Mouse (Mus musculus) forebrain, embryonic 13.5 days (tissue): ENCODE data around the gene Pfdn6. TPM values are rescaled to one million over a fixed set of nuclear protein-coding genes. Genes with fewer than 3 reads are reported as not detected.
"Not testable (repeated sequence)": the region's sequence is repeated elsewhere in the genome, so short reads cannot be mapped to it uniquely, and the experiment has no call there.

Experiments used
- ATAC-seq: fragments of 200-750 bp; cut with Nextera tagmentation; 2 replicates; pipeline ENCODE4 v1.8.0; 2017
- H3K27ac ChIP-seq: fragments of 300-500 bp; sonication (generic); 2 replicates; pipeline ENCODE4 v1.5.1; 2015; ENCODE audit warnings: inconsistent platforms, mild to moderate bottlenecking, moderate library complexity
- H3K27me3 ChIP-seq: fragments of 300-500 bp; sonication (generic); 2 replicates; pipeline ENCODE4 v1.6.1; 2015; ENCODE audit warnings: mild to moderate bottlenecking, inconsistent platforms
- H3K36me3 ChIP-seq: fragments of 300-500 bp; sonication (generic); 2 replicates; pipeline ENCODE4 v1.6.1; 2015; ENCODE audit warnings: mild to moderate bottlenecking, inconsistent platforms; ENCODE audit not compliant: poor library complexity, severe bottlenecking
- H3K4me1 ChIP-seq: fragments of 300-500 bp; sonication (generic); 2 replicates; pipeline ENCODE4 v1.6.1; 2015; ENCODE audit warnings: inconsistent platforms
- H3K4me2 ChIP-seq: fragments of 300-500 bp; sonication (generic); 2 replicates; pipeline ENCODE4 v1.6.1; 2015; ENCODE audit warnings: inconsistent platforms, mild to moderate bottlenecking, moderate library complexity
- H3K4me3 ChIP-seq: fragments of 300-500 bp; sonication (generic); 2 replicates; pipeline ENCODE4 v1.5.1; 2015; ENCODE audit warnings: mild to moderate bottlenecking, inconsistent platforms
- H3K9ac ChIP-seq: fragments of 300-500 bp; sonication (generic); 2 replicates; pipeline ENCODE4 v1.6.1; 2015; ENCODE audit warnings: mild to moderate bottlenecking, inconsistent platforms
- H3K9me3 ChIP-seq: fragments of 300-500 bp; sonication (generic); replicated peaks from 2 replicates; pipeline ENCODE4 v1.6.1; 2016; ENCODE audit warnings: inconsistent platforms
- WGBS: fragments of 180-500 bp; shearing (Covaris S2); methylation state at CpG from one replicate; pipeline ENCODE4 v1.1.7; 2015; 5-methylcytosine and 5-hydroxymethylcytosine counted together
- polyA plus RNA-seq: library from polyadenylated mRNA; unstranded; fragments of >200 nt; fragmentation: Nextera tagmentation; extraction: Ambion mirVana; gene quantifications from 2 replicates; pipeline ENCODE4 v1.2.1, GENCODE M21; 2015

Gene Pfdn6
- polyA plus RNA-seq, 1 experiment from 2014 or later, result 214 TPM

GRCm38 (mm10) chr17:33953961-33954565 is 13.9 kb upstream of the Pfdn6 start:
- Histone ChIP-seq H3K9ac (peak overlapping the region; percentile 98), H3K4me3 (peak overlapping the region; percentile 98), H3K4me1 (peaks cover 69% of the 10 kb centered on the region), H3K27ac (0 out of 2 replicates have a peak overlapping the region, but pooled peaks have one; percentile 35), H3K4me2 (peak overlapping the region; percentile 95), H3K27me3 (no peaks in the 10 kb centered on the region), H3K9me3 (no peaks in the 10 kb centered on the region), H3K36me3 (peaks cover 63% of the 10 kb centered on the region)
- no peak for ATAC-seq
- WGBS, result 34% methylated on average over 5 of the region's 5 CpGs

GRCm38 (mm10) chr17:33953310-33953709 is 13.2 kb upstream of the Pfdn6 start:
- no peak overlapping the region for H3K27ac ChIP-seq
- peaks cover 63% of the 10 kb centered on the region for H3K36me3 ChIP-seq
- ATAC-seq, result no peak
- H3K9ac ChIP-seq, result no peak overlapping the region
- peaks cover 69% of the 10 kb centered on the region for H3K4me1 ChIP-seq
- 77% methylated on average over 3 of the region's 3 CpGs for WGBS
- H3K9me3 ChIP-seq, result no peaks in the 10 kb centered on the region
- H3K4me2 ChIP-seq, result peak overlapping the region; percentile 95
- no peak overlapping the region for H3K4me3 ChIP-seq
- no peaks in the 10 kb centered on the region for H3K27me3 ChIP-seq

- H3K9ac ChIP-seq, result 0 out of 2 replicates have a peak overlapping the region, but pooled peaks have one; percentile 16
- no peak overlapping the region for H3K4me3 ChIP-seq
- peak overlapping the region; percentile 95 for H3K4me2 ChIP-seq
- no peaks in the 10 kb centered on the region for H3K9me3 ChIP-seq
- 79% methylated on average over 4 of the region's 4 CpGs for whole genome bisulfite sequencing
- peaks cover 63% of the 10 kb centered on the region for H3K36me3 ChIP-seq
- H3K27me3 ChIP-seq, result no peaks in the 10 kb centered on the region
- no peak for ATAC-seq
- peaks cover 69% of the 10 kb centered on the region for H3K4me1 ChIP-seq
- H3K27ac ChIP-seq, result no peak overlapping the region
Observed at GRCm38 (mm10) chr17:33952879-33953278, 12.7 kb upstream of the Pfdn6 start.

GRCm38 (mm10) chr17:33952015-33952414 is 11.9 kb upstream of the Pfdn6 start:
- not testable (repeated sequence) for H3K9me3 ChIP-seq, H3K27me3 ChIP-seq, ATAC-seq
- H3K36me3 ChIP-seq, result peaks cover 67% of the 10 kb centered on the region
- peak overlapping the region; percentile 50; the same call in 1 of the 2 replicates for H3K4me3 ChIP-seq
- peak overlapping the region; percentile 91 for H3K4me2 ChIP-seq
- peak overlapping the region; percentile 79; the same call in 1 of the 2 replicates for H3K9ac ChIP-seq
- peaks cover 61% of the 10 kb centered on the region for H3K4me1 ChIP-seq
- peak overlapping the region; percentile 86; the same call in 1 of the 2 replicates for H3K27ac ChIP-seq
- 74% methylated on average over 13 of the region's 13 CpGs for WGBS

GRCm38 (mm10) chr17:33951021-33951946 is 11.1 kb upstream of the Pfdn6 start, which contains the start of gene B3galt4:
Gene B3galt4 (minus strand): TSS chr17:33951488.
- Histone ChIP-seq H3K9ac (peak within 1 kb of the TSS; percentile 79), H3K9me3 (no peaks in the 10 kb centered on the region), H3K4me3 (peak within 1 kb of the TSS; percentile 50), H3K4me1 (peaks cover 54% of the 10 kb centered on the region), H3K36me3 (peaks cover 73% of the 10 kb centered on the region), H3K27ac (peak within 1 kb of the TSS; percentile 86), H3K4me2 (peak within 1 kb of the TSS; percentile 91), H3K27me3 (no peaks in the 10 kb centered on the region)
- peak; percentile 67 for ATAC-seq
- 1% methylated on average over 45 of the region's 45 CpGs for WGBS

GRCm38 (mm10) chr17:33950131-33950625 is 10.0 kb upstream of the Pfdn6 start:
- 79% methylated on average over 10 of the region's 10 CpGs for WGBS
- H3K9me3 ChIP-seq, result no peaks in the 10 kb centered on the region
- H3K4me3 ChIP-seq, result peak overlapping the region; percentile 50
- ATAC-seq, result no peak
- H3K36me3 ChIP-seq, result peaks cover 84% of the 10 kb centered on the region
- H3K4me2 ChIP-seq, result peak overlapping the region; percentile 91
- peak overlapping the region; percentile 79 for H3K9ac ChIP-seq
- H3K4me1 ChIP-seq, result peaks cover 54% of the 10 kb centered on the region
- H3K27ac ChIP-seq, result peak overlapping the region; percentile 86; the same call in 1 of the 2 replicates
- no peaks in the 10 kb centered on the region for H3K27me3 ChIP-seq

GRCm38 (mm10) chr17:33948905-33949537 is 8.9 kb upstream of the Pfdn6 start:
- no peak for ATAC-seq
- 92% methylated on average over 19 of the region's 19 CpGs for WGBS
- Histone ChIP-seq H3K36me3 (peaks cover 89% of the 10 kb centered on the region), H3K4me3 (no peak overlapping the region), H3K4me1 (peaks cover 46% of the 10 kb centered on the region), H3K27ac (no peak overlapping the region), H3K4me2 (no peak overlapping the region), H3K9me3 (no peaks in the 10 kb centered on the region), H3K27me3 (no peaks in the 10 kb centered on the region), H3K9ac (no peak overlapping the region)

- no peak overlapping the region for H3K9ac ChIP-seq
- no peak overlapping the region for H3K4me3 ChIP-seq
- H3K9me3 ChIP-seq, result no peaks in the 10 kb centered on the region
- peaks cover 38% of the 10 kb centered on the region for H3K4me1 ChIP-seq
- no peak overlapping the region for H3K27ac ChIP-seq
- H3K36me3 ChIP-seq, result peaks cover 89% of the 10 kb centered on the region
- H3K27me3 ChIP-seq, result no peaks in the 10 kb centered on the region
- 89% methylated on average over 22 of the region's 22 CpGs for WGBS
- no peak overlapping the region for H3K4me2 ChIP-seq
- no peak for ATAC-seq
Observed at GRCm38 (mm10) chr17:33948090-33948904, 8.2 kb upstream of the Pfdn6 start.

GRCm38 (mm10) chr17:33947430-33948089 is 7.4 kb upstream of the Pfdn6 start:
- H3K4me1 ChIP-seq, result peaks cover 31% of the 10 kb centered on the region
- no peak overlapping the region for H3K27ac ChIP-seq
- WGBS, result 93% methylated on average over 10 of the region's 10 CpGs
- no peak for ATAC-seq
- no peaks in the 10 kb centered on the region for H3K27me3 ChIP-seq
- no peak overlapping the region for H3K9ac ChIP-seq
- no peak overlapping the region for H3K4me2 ChIP-seq
- H3K9me3 ChIP-seq, result no peaks in the 10 kb centered on the region
- peaks cover 88% of the 10 kb centered on the region for H3K36me3 ChIP-seq
- no peak overlapping the region for H3K4me3 ChIP-seq

GRCm38 (mm10) chr17:33943454-33943853 is 3.3 kb upstream of the Pfdn6 start:
- H3K36me3 ChIP-seq, result peaks cover 60% of the 10 kb centered on the region
- ATAC-seq, result no peak
- H3K27ac ChIP-seq, result no peak overlapping the region
- peaks cover 24% of the 10 kb centered on the region for H3K4me1 ChIP-seq
- WGBS, result 94% methylated on average over 15 of the region's 15 CpGs
- H3K27me3 ChIP-seq, result no peaks in the 10 kb centered on the region
- H3K9me3 ChIP-seq, result no peaks in the 10 kb centered on the region
- no peak overlapping the region for H3K9ac ChIP-seq
- H3K4me2 ChIP-seq, result no peak overlapping the region
- no peak overlapping the region for H3K4me3 ChIP-seq

GRCm38 (mm10) chr17:33941381-33941780 is 1.2 kb upstream of the Pfdn6 start:
- H3K9me3 ChIP-seq, result no peaks in the 10 kb centered on the region
- H3K9ac ChIP-seq, result peak overlapping the region; percentile 81
- H3K36me3 ChIP-seq, result peaks cover 60% of the 10 kb centered on the region
- H3K4me1 ChIP-seq, result peaks cover 24% of the 10 kb centered on the region
- peak overlapping the region; percentile 97 for H3K4me2 ChIP-seq
- ATAC-seq, result no peak
- H3K27ac ChIP-seq, result no peak overlapping the region
- H3K4me3 ChIP-seq, result peak overlapping the region; percentile 77
- no peaks in the 10 kb centered on the region for H3K27me3 ChIP-seq
- 66% methylated on average over 19 of the region's 19 CpGs for WGBS
